Mouse (Mus musculus): ENCODE measurements around the gene Ezh2. TPM values are rescaled to one million over a fixed set of nuclear protein-coding genes. Genes with fewer than 3 reads are reported as not detected.
"Not testable (repeated sequence)": the region's sequence is repeated elsewhere in the genome, so short reads cannot be mapped to it uniquely, and the experiment has no call there.

Ezh2 gene
- polyA plus RNA-seq, 1 experiment from 2014 or later, result 76.6 TPM

GRCm38 (mm10) chr6:47594141-47594835, 853 bp downstream of the Ezh2 start:
- Histone ChIP-seq H3K27me3 (no peaks in the 10 kb centered on the region), H3K9ac (peak overlapping the region; percentile 97), H3K36me3 (no peaks in the 10 kb centered on the region), H3K4me2 (peak overlapping the region; percentile 83), H3K27ac (peak overlapping the region; percentile 98), H3K4me1 (peaks cover 5% of the 10 kb centered on the region; the same call in 1 of the 2 replicates), H3K9me3 (no peaks in the 10 kb centered on the region), H3K4me3 (peak overlapping the region; percentile 92)
- peak; percentile 64 for ATAC-seq (ENCODE audit: insufficient number of reproducible peaks, low FRiP score, low TSS enrichment, low read depth)
- under 1% methylated on average over 54 of the region's 74 CpGs for WGBS

DNA sequence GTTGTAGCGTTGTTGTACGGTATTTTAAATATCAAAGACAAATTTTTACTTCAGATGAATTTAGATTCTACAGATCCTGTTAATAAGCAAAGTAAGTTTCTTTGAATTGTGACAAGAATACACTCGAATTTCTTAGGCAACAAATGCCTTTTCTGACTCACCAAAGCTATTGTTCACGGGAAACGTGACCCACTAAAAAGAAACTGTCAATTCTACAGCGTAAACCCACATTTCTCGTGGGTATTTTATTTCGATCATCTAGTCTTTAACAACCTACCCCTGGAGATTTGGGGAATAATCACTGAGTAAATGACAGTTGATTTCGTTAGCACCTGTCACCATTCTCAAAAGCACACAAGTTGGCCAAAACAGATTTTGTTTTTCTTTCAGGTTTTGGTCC, 1.6 kb downstream of the Ezh2 start:
- Histone ChIP-seq H3K36me3 (no peaks in the 10 kb centered on the region), H3K9ac (peak overlapping the region; percentile 97; the same call in 1 of the 2 replicates), H3K4me1 (peaks cover 5% of the 10 kb centered on the region; the same call in 1 of the 2 replicates), H3K4me3 (peak overlapping the region; percentile 92), H3K9me3 (no peaks in the 10 kb centered on the region), H3K27ac (peak overlapping the region; percentile 98; the same call in 1 of the 2 replicates), H3K4me2 (peak overlapping the region; percentile 83), H3K27me3 (no peaks in the 10 kb centered on the region)
- ATAC-seq (ENCODE audit: insufficient number of reproducible peaks, low FRiP score, low TSS enrichment, low read depth), result no peak
- 7% methylated on average over 9 of the region's 9 CpGs for WGBS

DNA sequence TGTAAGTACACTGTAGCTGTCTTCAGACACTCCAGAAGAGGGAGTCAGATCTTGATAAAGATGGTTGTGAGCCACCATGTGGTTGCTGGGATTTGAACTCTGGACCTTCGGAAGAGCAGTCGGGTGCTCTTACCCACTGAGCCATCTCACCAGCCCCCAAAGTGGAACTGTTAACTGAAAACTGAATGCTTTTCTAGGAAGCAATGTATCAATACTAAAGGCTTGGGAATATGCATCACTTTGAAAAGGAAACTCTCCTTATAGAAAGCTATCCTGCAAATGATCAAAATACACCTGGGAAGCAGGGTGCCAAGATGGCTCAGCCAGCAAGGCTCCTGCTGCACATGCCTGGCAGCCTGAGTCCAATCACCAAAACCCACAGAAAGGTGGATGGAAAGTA, 7.8 kb downstream of the Ezh2 start:
- not testable (repeated sequence) for H3K4me1 ChIP-seq; ATAC-seq (ENCODE audit: insufficient number of reproducible peaks, low FRiP score, low TSS enrichment, low read depth); H3K4me2 ChIP-seq; H3K4me3 ChIP-seq; H3K36me3 ChIP-seq; H3K27ac ChIP-seq; H3K27me3 ChIP-seq; H3K9me3 ChIP-seq; H3K9ac ChIP-seq
- WGBS, result 98% methylated on average over 2 of the region's 2 CpGs

GRCm38 (mm10) chr6:47572887-47573286, 22.3 kb downstream of the Ezh2 start:
- H3K4me3 ChIP-seq, result no peak overlapping the region
- H3K4me1 ChIP-seq, result no peaks in the 10 kb centered on the region
- H3K36me3 ChIP-seq, result peaks cover 36% of the 10 kb centered on the region
- ATAC-seq (ENCODE audit: insufficient number of reproducible peaks, low FRiP score, low TSS enrichment, low read depth), result no peak
- H3K9ac ChIP-seq, result no peak overlapping the region
- no peak overlapping the region for H3K27ac ChIP-seq
- H3K9me3 ChIP-seq, result no peaks in the 10 kb centered on the region
- no peak overlapping the region for H3K4me2 ChIP-seq
- no peaks in the 10 kb centered on the region for H3K27me3 ChIP-seq
- WGBS, result 88% methylated on average over 2 of the region's 2 CpGs

GRCm38 (mm10) chr6:47565326-47566035, 29.7 kb downstream of the Ezh2 start:
- ATAC-seq (ENCODE audit: insufficient number of reproducible peaks, low FRiP score, low TSS enrichment, low read depth), result no peak
- Histone ChIP-seq H3K9me3 (no peaks in the 10 kb centered on the region), H3K4me1 (no peaks in the 10 kb centered on the region), H3K9ac (no peak overlapping the region), H3K27me3 (no peaks in the 10 kb centered on the region), H3K27ac (no peak overlapping the region), H3K4me2 (no peak overlapping the region), H3K36me3 (peaks cover 58% of the 10 kb centered on the region), H3K4me3 (no peak overlapping the region)
- 89% methylated on average over 1 of the region's 1 CpGs for WGBS

DNA sequence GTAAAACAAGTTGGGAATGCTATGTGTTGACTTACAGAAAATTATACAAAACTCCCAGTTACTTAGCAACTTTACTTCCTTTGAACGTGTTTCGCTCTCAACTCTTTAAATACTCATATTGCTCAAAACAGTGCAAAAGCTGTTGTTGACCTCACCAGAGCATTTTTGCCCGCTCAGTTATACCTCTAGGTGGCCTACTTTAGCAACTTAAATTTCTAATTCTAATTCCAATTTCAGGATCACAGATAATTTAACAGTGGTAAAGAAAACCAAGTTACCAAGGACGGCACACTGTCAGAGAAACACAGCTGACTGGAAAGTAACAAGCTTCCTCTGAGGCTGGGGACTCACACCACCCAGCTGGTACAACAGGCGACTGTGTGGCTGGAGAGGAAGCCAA, 33.7 kb downstream of the Ezh2 start:
- Histone ChIP-seq H3K27ac (no peak overlapping the region), H3K36me3 (peaks cover 30% of the 10 kb centered on the region), H3K9me3 (no peaks in the 10 kb centered on the region)

DNA sequence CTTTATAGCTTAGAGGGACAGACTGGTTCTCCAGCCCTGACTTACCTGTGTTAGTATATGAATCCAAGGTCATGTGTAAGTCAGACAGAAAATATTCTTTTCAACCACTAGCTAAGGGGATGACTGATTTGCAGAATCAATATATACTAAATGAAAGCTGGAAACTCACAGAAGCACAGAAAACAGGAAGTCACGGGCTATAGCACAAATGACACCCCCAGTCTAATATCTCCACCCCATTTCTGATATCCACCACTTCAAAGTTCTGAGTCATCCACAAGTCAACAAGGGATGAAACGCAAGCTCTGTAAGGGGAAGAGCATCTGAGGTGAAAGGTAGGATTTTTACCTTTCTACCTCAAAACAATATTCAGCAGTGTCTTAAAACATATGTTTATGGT, 34.3 kb downstream of the Ezh2 start:
- Histone ChIP-seq H3K27me3 (no peaks in the 10 kb centered on the region), H3K36me3 (peaks cover 26% of the 10 kb centered on the region), H3K9me3 (no peaks in the 10 kb centered on the region), H3K9ac (no peak overlapping the region), H3K4me3 (no peak overlapping the region), H3K27ac (no peak overlapping the region), H3K4me1 (no peaks in the 10 kb centered on the region), H3K4me2 (no peak overlapping the region)
- 84% methylated on average over 2 of the region's 2 CpGs for WGBS
- no peak for ATAC-seq (ENCODE audit: insufficient number of reproducible peaks, low FRiP score, low TSS enrichment, low read depth)

More for the DNA sequence above, 33.7 kb downstream of the Ezh2 start:
- ATAC-seq (ENCODE audit: insufficient number of reproducible peaks, low FRiP score, low TSS enrichment, low read depth), result no peak
- H3K9ac ChIP-seq, result no peak overlapping the region
- H3K4me1 ChIP-seq, result no peaks in the 10 kb centered on the region
- WGBS, result 82% methylated on average over 5 of the region's 5 CpGs
- no peak overlapping the region for H3K4me2 ChIP-seq
- H3K4me3 ChIP-seq, result no peak overlapping the region
- no peaks in the 10 kb centered on the region for H3K27me3 ChIP-seq

DNA sequence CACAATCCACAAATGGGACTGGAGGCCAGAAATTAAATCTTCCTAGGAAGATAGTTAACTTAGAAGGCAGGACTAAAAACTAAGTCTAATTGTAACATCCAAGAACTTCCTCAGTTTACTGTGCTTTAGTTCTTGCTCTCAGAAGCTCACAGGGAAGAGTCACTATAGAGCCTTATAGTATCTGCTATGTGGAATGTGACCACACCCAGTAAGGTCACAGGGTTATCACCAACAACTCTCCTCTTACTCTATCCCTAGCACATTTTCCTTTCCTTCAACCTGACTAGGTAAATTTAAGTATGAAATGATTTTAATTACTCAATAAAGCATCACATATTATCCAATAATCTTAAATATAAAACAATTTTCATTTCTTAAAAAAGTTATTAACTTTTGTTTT, 34.7 kb downstream of the Ezh2 start:
- Histone ChIP-seq H3K27ac (no peak overlapping the region), H3K36me3 (peaks cover 31% of the 10 kb centered on the region), H3K4me3 (no peak overlapping the region), H3K4me1 (no peaks in the 10 kb centered on the region), H3K27me3 (no peaks in the 10 kb centered on the region), H3K4me2 (no peak overlapping the region), H3K9ac (no peak overlapping the region), H3K9me3 (no peaks in the 10 kb centered on the region)
- no peak for ATAC-seq (ENCODE audit: insufficient number of reproducible peaks, low FRiP score, low TSS enrichment, low read depth)

DNA sequence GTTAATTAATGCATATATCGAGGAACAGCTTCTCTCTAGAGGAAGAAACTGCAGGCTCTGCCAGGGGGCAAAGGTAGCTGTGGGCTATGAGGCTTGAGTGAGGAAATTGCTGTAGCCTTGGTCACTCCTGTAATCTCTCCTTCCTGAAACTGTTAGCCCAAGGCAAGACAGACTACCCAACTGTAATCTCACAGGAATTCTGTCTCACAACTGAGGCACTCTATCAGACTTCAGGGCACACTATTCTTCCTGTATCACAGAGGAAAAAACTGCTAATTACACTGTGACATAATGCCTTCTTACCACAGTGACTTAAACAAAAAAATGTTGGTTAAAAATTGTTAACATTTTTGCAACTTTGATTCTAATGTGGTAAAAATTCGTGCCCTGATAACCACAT, 35.9 kb downstream of the Ezh2 start:
- Histone ChIP-seq H3K4me2 (no peak overlapping the region), H3K4me3 (no peak overlapping the region), H3K4me1 (no peaks in the 10 kb centered on the region), H3K36me3 (peaks cover 34% of the 10 kb centered on the region), H3K9ac (no peak overlapping the region), H3K27me3 (no peaks in the 10 kb centered on the region), H3K27ac (no peak overlapping the region), H3K9me3 (no peaks in the 10 kb centered on the region)
- no peak for ATAC-seq (ENCODE audit: insufficient number of reproducible peaks, low FRiP score, low TSS enrichment, low read depth)
- 86% methylated on average over 2 of the region's 2 CpGs for WGBS

- Histone ChIP-seq H3K27me3 (no peaks in the 10 kb centered on the region), H3K9ac (no peak overlapping the region), H3K4me2 (no peak overlapping the region), H3K4me1 (no peaks in the 10 kb centered on the region), H3K9me3 (no peaks in the 10 kb centered on the region), H3K4me3 (no peak overlapping the region), H3K36me3 (peaks cover 59% of the 10 kb centered on the region), H3K27ac (no peak overlapping the region)
- WGBS, result 88% methylated on average over 4 of the region's 4 CpGs
- no peak for ATAC-seq (ENCODE audit: insufficient number of reproducible peaks, low FRiP score, low TSS enrichment, low read depth)
These were observed 42.9 kb downstream of the Ezh2 start for GRCm38 (mm10) chr6:47552280-47552679.

GRCm38 (mm10) chr6:47535333-47535732, 59.8 kb downstream of the Ezh2 start:
- no peaks in the 10 kb centered on the region for H3K9me3 ChIP-seq
- WGBS, result 88% methylated on average over 5 of the region's 5 CpGs

DNA sequence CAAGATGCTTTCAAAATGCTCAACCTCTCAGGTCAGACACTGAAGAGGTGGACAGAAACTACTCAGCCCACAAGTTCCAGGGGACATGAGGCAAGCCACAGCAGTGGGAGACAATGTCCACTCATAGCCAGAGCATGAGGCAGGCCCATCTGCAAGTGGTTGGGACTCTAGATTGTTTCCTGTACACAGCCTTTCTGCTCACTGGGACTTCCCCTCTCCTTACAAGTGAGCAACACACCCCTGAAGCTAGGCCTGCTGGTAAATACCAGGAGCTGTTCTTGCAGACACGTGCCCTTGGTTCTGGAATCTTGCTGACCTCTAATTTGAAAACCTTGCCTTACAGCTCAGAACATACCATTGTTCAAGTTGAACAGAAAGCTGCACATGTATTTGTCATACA, 62.6 kb downstream of the Ezh2 start:
- WGBS, result 65% methylated on average over 1 of the region's 1 CpGs
- Histone ChIP-seq H3K9me3 (no peaks in the 10 kb centered on the region), H3K4me3 (no peak overlapping the region), H3K27me3 (no peaks in the 10 kb centered on the region), H3K4me2 (no peak overlapping the region), H3K4me1 (no peaks in the 10 kb centered on the region), H3K27ac (no peak overlapping the region), H3K9ac (no peak overlapping the region), H3K36me3 (peaks cover 71% of the 10 kb centered on the region)
- no peak for ATAC-seq (ENCODE audit: insufficient number of reproducible peaks, low FRiP score, low TSS enrichment, low read depth)

More at GRCm38 (mm10) chr6:47535333-47535732, 59.8 kb downstream of the Ezh2 start:
- ATAC-seq (ENCODE audit: insufficient number of reproducible peaks, low FRiP score, low TSS enrichment, low read depth), result no peak
- Histone ChIP-seq H3K27ac (no peak overlapping the region), H3K9ac (no peak overlapping the region), H3K4me2 (no peak overlapping the region), H3K4me3 (no peak overlapping the region), H3K27me3 (no peaks in the 10 kb centered on the region), H3K4me1 (no peaks in the 10 kb centered on the region), H3K36me3 (peaks cover 57% of the 10 kb centered on the region)
